Mouse (Mus musculus) stomach, postnatal 0 days (tissue): ENCODE results near the gene Ubald2.

Experiments
- CTCF ChIP-seq: IDR thresholded peaks from 2 replicates; pipeline ENCODE4 v1.5.1; 2016; ENCODE audit warnings: antibody characterized with exemption, low read depth, mild to moderate bottlenecking, moderate library complexity
- EP300 ChIP-seq: optimal IDR thresholded peaks from 2 replicates; pipeline ENCODE3; 2016; ENCODE audit warnings: antibody characterized with exemption

DNA sequence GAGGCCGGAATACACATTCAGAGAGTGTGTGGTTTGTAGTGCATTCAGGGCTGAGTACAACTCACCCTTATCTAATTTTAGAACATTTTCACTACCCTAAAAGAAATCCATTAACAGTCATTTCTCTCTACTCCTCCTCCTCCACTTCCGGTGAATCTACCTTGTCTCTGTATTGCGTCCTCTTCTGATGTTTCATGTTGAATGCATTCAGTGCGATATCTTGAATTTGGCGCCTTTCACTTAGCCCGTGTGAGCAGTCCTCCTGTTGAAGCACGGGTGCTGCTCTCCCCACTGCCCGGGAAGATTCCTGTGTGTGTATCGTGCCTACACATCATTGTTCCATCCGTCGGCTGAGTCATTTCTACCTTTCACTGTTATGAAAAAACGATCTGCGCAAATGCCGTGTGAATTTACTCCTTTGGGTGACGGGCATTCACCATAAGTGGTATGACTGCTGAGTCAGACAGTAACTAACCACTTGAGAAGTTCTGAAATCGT is 27.6 kb upstream of the Ubald2 start:
- TF ChIP-seq EP300, result no peak
- TF ChIP-seq CTCF, result no peak
